Mouse (Mus musculus) cerebellum, postnatal 36 days (tissue): ENCODE measurements around the gene Zfp292.
A peak's percentile ranks its signal among the peaks of the same experiment; 100 is the strongest.
"Not testable (repeated sequence)": the region's sequence is repeated elsewhere in the genome, so short reads cannot be mapped to it uniquely, and the experiment has no call there.

Source experiments
- DNase-seq, 2 experiments: peaks; one replicate each; pipeline ENCODE4 v3.0.0; 2021 to 2022; ENCODE audit warnings: mixed read lengths in 2 of 2

Gene Zfp292

DNA sequence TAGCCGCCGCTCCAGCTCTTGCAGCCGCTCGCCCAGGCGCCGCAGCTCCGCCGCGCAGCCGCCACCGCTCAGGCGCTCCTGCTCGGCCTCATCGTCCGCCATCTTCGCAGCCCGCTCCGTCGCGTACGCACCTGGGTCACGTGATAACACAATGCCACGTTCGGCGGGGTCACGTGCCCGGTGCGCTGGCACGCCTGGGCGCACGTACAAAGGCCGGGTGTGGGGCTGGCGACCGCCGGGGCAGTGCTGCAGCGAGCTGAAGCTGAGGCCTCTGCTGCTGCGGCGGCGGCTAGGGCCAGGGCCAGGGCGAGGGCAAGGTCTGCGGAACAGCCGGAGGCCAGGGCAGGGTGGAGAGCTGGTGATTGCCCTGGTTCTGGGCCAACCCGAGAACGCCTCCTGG is at the start of gene Zfp292:
Gene Zfp292 (minus strand): TSS at position 143 of the 400 bp plus-strand sequence.
- DNase-seq, result peak; percentile 96 to 97

DNA sequence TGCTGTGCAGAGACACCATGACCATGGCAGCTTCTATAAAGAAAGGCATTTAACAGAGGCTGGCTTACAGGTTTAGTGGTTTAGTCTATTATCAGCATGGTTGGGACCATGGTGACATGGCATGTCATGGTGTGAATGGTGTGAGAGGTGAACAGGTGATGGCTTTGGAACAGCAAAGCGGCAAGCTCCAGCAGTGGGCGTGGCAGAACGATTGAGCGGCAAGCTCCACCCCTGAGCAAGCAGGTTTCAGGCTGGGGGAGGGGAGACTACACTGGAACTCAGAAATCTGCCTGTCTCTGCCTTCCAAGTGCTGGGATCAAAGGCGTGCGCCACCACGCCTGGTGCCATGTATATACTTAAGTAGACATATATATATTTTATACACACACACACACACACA is 45.6 kb upstream of the Zfp292 start:
- not testable (repeated sequence) for DNase-seq

DNA sequence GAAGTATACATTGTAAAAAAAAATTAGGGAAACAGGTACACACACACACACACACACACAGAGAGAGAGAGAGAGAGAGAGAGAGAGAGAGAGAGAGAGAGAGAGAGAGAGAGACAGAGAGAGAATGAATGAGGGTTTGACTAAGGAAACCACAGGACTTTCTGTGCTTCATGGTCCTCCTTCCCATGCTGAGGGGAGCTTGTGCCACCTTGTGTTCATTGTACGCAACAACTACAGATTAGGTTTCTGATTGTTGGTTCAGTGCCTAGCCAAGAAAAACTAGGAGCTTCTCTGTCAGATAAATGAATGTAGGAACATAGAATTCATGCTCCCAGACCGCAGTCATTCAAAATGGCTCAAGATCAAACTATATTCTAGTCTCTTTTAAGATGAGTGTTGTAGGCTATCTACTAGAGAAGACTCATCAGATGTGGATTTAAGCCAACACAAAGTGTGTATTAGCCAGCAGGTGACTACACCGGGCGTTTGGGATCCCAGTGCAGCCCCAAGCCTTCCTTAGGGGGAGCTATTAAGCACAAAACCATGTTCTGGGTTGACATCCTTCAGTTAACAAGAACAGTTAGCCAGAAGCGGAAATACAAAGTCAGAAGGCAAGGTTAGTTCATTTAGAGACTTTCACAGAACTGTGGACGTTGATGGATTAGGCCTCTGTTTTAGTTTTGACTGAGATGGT is 39.6 kb upstream of the Zfp292 start:
- peak; percentile 32 to 58 for DNase-seq

DNA sequence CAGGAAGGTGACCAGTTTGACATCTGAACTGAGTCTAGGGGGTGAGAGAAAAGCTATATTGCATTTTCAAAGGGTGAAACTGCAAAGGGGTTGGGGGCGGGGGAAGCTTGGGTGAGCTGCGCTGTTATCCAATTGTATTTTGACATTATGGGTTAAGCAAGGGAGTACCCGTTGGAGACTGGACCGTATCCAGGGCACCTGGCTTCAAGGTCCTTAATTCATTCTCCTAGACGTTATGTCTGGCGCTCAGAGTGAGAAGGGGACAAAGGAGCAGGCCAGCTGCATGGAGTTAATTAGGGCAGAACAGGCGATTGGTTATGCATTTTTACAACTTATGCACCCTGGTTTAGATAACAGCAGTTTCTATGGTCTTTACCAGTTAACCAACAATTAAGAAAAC is 34.6 kb upstream of the Zfp292 start:
- DNase-seq, result no peak

DNA sequence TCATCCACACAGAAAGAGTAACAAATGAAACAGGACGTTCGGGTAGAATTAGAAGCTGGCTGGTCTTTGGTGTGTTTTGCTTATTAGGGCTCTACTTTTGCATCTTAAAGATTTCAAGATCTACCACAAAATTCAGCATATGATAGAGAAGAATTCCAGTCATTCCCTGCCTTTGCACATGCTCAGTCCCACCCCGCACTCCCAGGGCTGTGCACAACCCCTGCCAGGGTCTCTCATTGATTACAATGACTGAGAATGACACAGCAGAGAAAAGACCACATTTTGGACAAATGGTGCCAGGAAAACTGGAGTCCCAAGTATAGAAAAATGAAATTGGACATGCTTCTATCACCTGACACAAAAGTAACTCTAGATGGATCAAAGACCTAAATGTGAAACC is 29.4 kb upstream of the Zfp292 start:
- no peak for DNase-seq

DNA sequence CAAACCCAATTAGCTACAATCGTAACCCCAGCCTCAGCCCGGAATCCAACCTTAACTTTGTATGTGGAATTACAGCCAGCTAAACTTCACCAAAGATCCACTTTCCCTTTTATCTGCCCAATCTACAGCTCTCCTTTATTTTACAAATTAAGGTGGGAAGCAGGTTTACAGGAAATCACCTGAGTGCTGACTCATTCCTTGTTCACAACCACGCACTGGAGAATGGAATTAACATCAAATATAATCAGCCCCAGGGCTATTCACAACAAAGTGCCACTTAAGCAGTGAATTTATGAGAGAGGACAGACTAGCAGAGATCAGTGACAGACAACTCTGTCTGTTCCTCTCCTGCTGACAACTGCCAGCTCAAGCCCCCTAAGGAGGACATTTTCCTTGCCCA is 28.6 kb upstream of the Zfp292 start:
- no peak for DNase-seq

DNA sequence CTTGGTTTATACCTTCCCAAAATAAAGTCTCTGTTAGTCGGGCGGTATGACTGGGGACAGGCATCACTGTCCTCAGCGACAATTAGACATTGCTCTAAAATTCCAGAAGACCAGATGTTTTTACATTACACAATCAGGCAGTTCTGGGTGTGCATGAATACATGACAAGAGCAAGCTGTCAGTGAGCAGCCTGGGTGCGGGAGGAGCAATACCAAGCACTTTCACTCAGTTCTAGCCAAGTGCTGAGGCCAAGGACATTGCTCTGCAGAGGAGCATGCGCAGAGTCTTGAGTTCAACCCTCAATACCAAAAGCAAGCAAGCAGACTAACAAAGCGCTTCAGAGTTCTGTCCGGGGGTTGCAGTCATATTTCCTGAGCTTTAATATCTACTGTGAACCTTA is 25.4 kb upstream of the Zfp292 start:
- DNase-seq, result no peak

DNA sequence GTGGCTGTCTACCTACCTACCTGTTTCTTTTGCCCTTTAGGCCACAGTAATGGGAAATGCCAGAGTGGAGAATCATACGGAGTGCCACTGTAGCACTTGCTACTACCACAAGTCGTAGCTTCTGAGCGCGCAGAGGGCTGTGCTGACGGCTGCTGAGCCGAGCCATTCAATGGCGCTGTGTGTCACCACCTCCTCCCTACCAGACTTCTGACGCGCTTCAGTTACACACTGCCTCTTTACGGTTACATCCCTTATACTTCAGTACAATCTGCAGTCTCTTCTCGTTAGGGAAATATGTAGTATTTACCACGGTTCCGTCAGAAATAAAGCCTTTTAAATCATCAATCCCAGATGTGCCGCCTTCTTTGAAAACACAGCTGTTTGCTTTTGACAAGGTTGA is 24.3 kb upstream of the Zfp292 start:
- DNase-seq, result no peak

DNA sequence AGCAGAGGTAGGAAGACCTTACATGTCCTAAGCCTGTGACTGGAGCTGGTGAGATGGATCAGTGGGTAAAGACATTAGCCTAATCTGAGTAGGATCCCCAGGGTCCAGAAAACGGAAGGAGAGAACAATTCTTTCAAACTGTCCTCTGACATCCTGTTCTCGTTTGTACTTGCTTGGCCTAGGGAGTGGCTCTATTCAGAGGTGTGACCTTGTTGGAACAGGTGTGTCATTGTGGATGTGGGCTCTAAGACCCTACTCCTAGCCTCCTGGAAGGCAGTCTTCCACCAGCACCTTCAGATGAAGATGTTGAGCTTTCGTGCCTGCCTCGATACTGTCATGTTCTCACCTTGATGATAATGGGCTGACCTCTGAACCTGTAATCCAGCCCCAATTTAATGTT is 23.4 kb upstream of the Zfp292 start:
- DNase-seq, result no peak

DNA sequence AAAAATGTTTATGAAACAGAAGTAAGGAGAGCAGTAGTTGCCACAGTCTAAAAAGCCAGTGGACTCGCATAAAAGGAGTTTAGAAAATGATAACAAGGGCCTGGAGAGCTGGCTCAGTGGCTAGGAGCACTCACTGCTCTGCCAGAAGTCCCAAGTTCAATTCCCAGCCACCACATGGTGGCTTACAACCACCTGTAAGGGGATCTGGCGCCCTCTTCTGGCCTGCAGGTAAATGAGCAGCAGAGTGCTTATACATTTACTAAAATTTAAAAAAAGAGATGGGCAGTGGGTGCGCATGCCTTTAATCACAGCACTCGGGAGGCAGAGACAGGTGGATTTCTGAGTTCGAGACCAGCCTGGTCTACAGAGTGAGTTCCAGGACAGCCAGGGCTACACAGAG is 22.6 kb upstream of the Zfp292 start:
- DNase-seq, result no peak

DNA sequence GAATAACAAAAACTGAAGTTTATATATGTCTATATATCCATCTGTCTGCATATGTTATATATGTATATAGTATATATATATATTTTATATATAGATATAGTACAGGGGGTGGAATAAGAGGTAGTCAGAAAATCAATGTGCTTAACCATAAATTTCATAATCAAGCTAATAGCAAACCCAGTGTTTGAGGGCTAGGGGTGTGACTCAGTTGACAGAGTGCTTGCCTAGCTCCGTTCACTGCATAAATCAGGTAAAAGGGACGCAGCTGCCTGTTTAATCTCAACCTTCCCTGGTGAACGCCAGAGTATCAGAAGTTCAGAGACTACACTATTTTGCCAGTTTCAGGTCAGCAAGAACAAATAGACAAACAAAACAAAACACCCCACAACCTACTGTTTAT is 18.8 kb upstream of the Zfp292 start:
- DNase-seq, result not testable (repeated sequence)

DNA sequence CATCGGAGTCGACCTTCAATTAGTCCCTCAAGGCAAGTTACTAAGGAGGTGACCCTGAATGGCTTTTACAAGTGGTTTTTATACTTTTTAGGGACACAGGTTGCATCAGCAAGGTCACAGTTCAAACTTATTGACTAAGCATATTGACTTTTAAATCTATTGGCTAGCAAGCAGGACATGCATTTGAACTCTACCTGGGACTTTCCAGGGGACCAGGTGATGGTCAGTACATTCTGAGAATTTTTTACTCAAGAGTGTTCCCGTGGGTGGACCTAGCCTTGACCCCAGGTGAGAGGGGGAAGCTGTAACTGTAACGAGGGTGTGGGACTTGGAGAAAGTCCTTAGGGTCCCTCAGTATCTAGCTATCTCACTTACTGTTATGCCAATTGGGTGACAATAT is 18.4 kb upstream of the Zfp292 start:
- no peak for DNase-seq

DNA sequence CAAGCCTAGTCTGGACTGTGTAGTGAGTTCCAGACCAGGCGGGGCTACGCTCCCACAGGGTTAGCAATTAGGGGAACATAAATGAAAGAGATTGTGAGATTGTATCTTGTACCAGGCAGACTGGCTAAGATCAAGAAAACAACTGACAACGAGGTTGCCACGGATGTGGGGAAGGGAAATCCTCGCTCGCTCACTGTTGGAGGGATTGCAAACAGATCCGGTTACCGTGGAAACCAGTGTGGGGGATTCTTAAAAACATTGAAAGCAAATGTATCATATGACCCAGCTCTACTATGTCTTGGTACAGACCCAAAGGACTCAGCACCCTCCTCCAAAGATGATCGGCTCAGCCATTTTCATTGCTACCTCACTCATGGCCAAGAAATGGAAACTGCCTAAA is 17.4 kb upstream of the Zfp292 start:
- DNase-seq, result no peak

DNA sequence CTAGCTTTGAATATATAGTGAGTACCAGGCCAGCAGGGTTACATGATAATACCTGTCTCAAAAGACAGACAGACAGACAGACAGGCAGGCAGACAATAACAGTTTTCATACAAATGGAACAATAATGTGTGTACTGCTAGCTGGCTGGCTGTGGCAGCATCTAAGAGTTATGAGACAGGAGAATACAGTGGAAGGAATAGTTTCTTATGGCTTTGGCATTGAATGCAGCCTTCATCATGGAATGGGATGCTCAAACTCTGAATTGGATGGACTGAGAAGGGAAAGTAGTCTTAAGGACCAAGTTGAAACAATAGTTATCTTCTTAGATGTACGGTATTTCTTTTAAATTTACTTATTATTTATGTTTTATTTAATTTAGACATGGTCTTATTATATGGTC is 16.6 kb upstream of the Zfp292 start:
- DNase-seq, result no peak

DNA sequence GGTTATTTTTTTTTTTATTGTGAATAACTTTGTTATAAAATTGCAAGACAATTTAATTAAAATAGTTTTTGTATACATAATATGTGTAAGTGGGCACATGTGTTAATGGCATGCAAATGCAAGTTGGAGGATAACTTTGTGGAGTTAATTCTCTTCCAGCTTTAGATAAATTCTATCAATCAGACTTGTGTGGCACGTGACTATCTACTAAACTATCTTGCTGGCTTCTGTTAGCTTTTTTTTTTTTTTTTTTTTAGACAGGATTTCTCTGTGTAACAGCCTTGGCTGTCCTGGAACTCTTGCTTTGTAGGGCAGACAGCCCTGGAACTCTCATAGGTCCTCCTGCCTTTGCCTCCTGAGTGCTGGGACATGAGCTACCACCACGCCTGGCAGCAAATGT is 15.7 kb upstream of the Zfp292 start:
- DNase-seq, result no peak

DNA sequence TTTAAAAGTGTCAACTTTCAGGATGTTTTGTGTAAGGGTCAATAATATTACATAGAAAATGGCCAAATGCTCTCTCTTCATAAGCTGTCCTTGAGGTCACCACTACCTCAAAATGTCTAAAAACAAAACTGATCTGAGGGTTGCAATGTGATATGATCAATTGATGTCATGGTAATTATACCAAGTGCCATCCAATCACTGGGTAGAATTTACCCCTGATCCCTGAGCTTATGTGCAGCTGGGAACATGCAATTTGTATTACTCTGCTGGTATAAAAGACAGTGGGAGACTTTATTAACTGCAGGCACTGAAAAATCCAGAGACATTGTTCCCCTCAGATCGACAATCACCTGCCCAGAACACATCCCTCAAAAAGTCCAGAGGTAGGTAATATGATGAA is 10.7 kb upstream of the Zfp292 start, which contains the start of gene Cga:
Gene Cga (plus strand): TSS at position 301 of the 400 bp plus-strand sequence.
- no peak for DNase-seq

DNA sequence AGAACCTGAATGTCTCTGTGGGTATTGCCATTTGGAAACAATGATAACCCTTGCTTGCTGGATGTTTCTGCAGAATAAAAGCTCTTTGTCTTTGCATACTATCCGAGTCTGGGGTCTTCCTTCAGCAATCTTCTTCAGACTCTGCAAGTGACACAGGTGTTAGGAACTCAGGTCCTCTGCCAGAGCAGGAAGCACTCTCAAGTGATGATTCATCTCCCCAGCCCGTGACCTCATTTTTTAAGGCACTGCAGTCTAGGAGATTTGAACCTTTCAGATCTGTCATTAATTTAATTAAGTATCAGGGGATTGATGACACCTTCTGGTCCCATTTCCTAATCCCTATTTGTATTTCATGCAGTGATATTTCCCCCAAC is 7.0 kb upstream of the Zfp292 start:
- DNase-seq, result no peak

DNA sequence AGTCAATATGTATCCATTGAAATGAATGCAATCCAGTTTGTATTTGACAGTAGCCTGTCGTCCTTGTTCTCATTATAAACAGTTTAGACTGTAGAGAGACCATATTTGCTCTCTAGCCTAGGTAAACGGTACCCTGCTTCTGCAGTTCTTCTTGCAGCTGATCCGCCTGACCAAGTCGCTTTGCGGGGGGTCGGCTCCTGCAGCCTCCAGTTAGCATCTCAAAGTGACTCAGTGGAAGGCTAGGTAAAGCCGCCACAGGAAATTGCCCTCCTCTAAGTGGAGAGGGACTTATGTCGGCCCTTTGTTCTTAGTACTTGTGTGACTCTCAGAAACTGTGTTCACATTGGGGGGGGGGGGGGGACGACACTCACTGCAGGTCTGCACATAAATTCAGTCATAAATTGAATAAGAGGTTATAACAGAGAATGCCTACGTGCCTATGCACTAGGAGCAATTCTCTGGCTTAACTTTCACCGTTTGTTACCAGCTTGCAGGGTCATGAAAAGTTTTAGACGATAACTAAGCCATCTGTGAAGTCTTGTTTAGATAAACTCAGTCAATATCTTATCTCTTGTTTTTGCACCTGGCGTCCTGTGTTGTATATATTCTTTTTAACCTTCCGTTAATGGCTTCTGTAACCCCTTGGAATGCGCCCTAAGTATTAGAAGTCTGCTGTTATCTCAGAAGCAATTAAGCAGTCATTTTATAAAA is 6.5 kb upstream of the Zfp292 start:
- DNase-seq, result no peak

DNA sequence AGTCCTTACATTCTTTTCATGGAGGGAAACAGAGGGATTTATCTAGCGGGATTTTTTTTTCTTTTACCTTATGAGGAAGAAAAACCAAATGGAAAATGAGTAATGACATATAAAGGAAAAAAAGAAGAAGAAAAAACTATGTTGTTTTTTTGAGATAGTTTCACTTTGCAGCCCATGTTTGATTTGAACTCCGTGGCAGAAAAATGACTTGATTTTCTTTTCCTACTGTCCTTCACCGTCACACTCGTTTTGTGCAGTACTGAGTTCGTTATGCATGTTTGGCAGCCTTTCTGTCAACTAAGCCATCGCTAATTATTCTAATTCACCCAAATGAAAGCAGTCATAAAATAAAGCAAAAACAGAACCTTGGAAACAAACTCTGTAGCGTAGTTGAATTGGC is 4.5 kb upstream of the Zfp292 start:
- no peak for DNase-seq

DNA sequence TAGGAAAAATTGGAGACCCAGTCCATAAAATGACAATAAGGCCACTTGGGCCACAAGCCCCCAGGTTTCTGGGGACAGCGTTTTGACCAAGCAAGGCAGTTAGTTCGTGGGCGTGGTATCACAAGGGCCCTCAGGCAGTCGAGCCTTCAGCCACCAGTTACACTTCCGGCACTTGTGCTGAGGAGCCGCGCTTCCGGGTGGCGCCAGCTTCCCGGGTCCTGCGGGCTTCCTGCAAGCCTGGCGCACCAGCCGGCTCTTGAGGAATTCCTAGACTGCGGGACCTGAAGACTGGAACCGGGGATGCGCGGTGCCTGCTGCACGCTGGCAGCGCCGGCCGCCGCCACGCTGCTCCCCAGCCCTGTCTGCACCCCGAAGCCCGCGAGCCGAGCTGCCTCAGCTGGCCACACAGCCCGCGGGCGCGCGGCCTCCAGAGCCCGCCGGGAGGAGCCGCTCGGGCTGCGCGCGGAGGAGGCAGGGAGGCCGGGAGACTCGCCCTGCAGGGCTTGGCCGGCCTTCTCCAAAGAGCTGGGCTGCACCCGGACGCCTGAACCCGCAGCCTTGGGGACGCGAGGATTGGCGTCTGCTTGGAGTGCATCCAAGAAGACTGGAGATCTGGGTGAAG is 3.8 kb upstream of the Zfp292 start:
- peak; percentile 66 to 68 for DNase-seq

DNA sequence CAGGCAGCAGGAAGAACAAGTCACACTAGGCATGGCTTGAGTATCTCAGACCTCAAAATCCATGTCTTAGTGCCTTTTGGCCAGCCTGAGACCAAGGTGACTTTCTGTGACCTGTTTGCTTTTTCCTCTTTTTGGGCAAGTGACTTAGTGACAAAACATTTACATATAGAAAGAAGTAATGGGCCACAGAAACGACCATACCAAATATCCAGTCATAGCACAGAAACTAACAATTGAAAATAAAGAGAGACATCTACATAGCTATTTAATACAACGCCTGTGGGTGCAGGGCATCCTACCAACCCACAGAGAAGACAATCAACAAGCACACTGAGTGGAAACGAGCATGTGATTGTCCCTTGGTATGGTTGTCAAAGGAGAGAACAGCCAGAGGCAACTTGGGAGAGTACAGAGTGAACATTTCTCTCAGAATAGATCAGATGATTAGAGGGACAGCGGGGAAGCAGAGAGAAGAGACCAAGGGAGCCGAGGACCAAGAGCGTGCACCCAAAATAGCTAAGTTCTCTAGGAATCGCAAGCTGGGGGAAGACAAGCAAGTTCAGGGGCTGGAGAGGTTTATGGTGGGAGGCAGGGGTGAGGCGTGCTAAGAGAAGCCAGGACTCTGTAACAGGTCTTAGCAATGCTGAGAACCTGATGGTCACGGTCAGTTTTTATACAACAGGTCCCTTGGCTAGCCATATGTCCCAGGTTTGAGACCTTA is 3.0 kb upstream of the Zfp292 start:
- no peak for DNase-seq

DNA sequence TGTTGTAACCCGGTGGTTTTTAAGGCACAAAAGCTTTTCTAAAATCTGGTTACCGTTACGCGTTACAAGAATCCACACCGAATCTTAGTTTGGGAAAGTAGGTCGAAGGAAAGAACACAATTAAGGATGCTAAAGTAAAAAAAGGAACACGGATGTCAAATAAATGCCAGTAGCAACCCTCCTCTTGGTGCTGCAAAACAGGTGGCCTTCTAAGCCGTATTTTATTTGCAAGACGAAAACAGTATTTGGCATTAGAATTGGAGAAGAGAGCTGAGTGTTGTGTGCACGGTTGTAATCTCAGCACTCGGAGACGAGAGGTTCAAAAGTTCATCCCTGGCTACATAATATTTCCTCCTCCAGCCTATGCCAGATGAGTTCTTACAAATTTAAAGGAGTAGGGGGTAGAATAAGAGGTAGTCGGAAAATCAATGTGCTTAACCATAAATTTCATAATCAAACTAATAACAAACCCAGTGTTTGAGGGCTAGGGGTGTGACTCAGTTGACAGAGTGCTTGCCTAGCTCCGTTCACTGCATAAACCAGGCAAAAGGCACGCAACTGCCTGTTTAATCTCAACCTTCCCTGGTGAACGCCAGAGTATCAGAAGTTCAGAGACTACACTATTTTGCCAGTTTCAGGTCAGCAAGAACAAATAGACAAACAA is 738 bp upstream of the Zfp292 start:
- DNase-seq, result no peak

DNA sequence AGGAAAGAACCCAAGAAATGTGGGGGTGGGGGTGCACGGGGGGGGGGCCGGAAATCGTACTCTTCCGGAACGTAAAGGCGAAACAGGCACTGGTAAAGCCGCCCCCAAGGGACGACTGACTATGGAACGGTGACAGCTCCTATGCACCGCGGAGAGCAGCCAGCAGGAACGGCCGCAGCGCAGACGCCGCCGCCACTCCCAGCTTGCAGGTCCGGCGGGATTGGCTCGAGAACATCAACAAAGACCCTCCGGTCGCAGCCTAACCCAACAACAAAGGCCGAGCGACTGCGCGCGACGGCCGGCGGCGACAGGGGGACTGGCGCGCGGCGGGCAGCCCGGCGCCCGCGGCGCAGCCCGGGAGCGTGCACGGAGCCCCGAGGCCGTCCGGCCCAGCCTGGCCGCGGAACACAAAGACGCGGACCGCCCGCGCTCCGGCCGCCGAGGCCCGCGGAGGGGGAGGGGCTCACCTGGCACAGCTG is 430 bp downstream of the Zfp292 start:
- no peak for DNase-seq
